Mouse (Mus musculus) cerebellum, adult 2 months (tissue): Measurements from ENCODE around the gene Prrg2.

ENCODE experiments used
- CTCF ChIP-seq: fragments of 200-500 bp; IDR thresholded peaks from 2 replicates; pipeline ENCODE4 v1.5.1; 2011; ENCODE audit warnings: low read depth, mild to moderate bottlenecking, control low read depth, low read length, moderate library complexity, borderline replicate concordance; ENCODE audit not compliant: insufficient read depth
- POLR2A ChIP-seq: fragments of 200-500 bp; IDR thresholded peaks from 2 replicates; pipeline ENCODE4 v1.6.1; 2011; ENCODE audit warnings: low read length, control low read depth, borderline replicate concordance; ENCODE audit not compliant: insufficient read depth

DNA sequence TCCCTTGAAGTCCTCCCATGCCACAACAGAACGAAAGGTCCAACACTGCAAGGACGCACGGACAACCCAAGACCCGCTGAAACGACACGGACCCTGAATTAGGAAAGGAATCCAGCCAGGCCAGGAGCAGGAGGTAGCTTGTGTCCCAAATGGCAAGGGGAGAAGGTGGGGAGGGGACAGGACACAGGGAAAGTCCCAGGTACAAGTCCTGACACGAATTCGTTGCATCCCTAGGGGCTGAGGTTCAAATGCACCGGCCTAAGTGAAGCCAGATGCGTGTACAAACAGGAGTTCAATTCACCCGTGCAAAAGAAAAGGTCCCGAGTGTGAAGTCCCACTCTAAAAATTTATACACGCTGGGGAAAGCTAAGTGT, 10.9 kb downstream of the Prrg2 start:
- TF ChIP-seq CTCF (no peak), POLR2A (no peak)
